Mouse (Mus musculus): ENCODE results near the gene Samsn1. TPM values are rescaled to one million over a fixed set of nuclear protein-coding genes. Genes with fewer than 3 reads are reported as not detected.

Gene Samsn1
- total RNA-seq (2021) = under 1 TPM; 0.49 to 0.81 TPM

DNA sequence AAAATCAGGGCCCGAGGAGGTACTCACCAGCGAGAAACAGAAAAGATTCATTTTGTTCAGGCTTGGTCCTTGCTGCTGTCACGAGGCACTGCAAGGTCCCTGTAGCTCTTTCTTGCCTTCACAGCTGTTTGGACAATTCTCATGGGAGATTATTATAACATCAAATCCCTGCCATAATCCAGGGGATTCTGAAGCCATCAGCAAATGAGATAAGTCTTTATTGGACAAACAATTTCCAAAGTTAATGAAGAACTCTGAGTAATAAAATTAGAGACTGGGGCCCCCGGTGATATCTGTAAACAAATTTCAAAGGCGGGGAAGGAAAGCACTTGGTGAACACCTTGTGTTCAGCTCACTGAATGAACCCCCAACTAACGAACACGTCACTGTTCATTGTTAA lies at the start of gene Samsn1:
Samsn1 (minus strand) TSS at position 101 of the 400 bp plus-strand sequence.
- DNase-seq (ENCODE audit: low spot score) = no peak
- intact Hi-C loops (cut with DNase I) = no loop called here

DNA sequence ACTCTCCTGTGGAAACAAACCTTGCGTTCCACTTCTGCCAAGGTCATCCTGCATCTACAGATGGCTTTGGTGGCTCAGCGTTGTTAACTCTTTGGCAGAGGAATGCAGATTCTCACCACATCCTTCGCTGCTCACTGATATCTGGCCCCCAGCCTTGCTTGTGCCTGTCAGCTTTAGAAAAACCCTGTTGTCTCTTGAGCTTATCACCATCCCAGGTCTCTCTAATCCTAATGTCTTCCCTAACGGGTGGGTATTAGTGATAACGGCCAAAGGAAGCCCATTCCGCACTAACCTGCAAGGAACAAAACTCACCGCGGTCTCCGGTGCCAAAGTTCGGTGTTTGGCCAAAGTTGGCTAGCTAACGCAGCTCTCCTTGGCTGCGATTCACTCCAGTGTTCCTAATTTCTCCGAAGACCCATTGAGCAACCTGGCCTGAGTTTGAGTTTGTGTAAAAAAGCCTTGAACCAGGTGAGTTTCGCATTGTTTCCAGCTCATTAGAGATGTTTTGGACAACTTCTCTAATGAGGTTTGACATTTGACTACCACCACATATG lies 44.1 kb upstream of the Samsn1 start:
- intact Hi-C loops (cut with DNase I) = no loop called here

DNA sequence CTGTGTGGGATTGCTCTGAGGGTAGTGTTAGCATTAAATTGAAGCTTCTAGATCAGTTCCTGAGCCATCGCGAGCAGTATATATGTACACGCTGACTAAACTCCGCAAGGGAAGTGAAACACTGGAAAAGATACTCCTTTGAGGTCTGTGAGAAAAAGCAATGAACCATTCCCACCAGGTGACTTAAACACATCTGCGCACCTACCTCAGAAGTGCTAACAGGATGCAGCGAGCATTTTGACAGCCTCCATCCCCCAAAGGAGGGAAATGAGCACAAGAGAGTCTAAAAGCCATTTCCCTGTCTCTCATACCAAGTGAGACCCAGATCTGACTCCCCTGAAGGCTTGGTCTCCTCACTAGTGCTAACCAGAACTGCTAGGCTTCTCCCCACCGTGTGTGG lies 32.9 kb upstream of the Samsn1 start:
- intact Hi-C loops (cut with DNase I) = no loop called here
- DNase-seq (ENCODE audit: low spot score) = no peak

More for the DNA sequence above, 44.1 kb upstream of the Samsn1 start:
- DNase-seq (ENCODE audit: low spot score) = no peak

DNA sequence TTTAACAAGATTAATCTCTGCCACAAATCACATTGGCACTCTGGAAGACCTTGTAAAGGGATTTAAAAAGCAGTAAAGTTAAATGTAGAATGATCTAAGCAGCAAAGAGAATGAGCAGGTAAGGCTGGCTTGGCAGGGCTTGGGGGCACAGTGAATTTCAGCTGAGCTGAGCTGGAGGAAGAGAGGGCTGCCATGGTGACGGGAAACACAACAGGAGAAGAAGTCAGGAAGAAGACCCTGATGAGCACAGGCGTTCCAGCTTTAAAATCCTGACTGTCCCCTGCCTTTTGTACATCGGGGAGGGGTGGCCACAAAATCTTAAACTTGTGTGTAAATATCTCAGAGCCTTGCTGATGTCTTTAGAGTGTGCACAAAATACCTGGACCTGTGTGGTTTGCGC lies 32.0 kb upstream of the Samsn1 start:
- intact Hi-C loops (cut with DNase I) = no loop called here
- no peak for DNase-seq (ENCODE audit: low spot score)

DNA sequence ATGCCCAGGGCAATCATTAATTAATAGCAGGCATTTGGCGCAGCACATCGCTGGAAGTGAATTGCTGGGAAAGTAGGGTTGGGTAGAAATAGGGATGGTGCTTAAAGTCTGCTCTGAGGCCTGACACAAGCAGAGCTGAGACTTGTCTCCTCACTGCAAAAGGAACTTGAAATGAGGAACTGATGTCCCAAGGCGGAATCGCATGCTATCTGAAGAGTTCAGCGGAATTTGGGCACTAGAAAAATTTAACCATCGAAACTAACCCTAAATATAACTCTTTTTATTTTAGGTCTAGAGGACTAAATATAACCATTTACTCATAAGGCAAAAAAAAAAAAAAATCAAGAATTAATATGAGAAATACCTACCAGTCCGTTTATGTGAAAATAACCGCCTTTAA lies 31.5 kb upstream of the Samsn1 start:
- intact Hi-C loops (cut with DNase I) = no loop called here
- DNase-seq (ENCODE audit: low spot score) = no peak

DNA sequence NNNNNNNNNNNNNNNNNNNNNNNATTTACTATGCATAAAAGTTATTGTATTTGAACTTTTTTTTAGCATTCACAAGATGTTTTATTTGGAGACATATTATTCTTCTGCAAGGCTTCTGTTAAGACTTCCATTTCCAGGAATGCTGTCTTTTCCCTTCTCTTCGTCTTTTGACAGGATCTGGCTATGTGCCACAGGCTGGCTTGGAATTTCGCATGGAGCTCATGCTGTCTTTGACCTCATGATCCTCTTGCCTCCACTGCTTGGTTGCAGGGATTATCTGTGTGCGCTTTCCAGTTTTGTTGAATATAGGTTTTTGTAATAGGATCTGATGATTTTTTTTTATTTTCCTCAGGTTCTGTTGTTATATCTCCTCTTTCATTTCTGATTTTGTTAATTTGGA lies 25.0 kb upstream of the Samsn1 start:
- no peak for DNase-seq (ENCODE audit: low spot score)
- intact Hi-C loops (cut with DNase I) = no loop called here

DNA sequence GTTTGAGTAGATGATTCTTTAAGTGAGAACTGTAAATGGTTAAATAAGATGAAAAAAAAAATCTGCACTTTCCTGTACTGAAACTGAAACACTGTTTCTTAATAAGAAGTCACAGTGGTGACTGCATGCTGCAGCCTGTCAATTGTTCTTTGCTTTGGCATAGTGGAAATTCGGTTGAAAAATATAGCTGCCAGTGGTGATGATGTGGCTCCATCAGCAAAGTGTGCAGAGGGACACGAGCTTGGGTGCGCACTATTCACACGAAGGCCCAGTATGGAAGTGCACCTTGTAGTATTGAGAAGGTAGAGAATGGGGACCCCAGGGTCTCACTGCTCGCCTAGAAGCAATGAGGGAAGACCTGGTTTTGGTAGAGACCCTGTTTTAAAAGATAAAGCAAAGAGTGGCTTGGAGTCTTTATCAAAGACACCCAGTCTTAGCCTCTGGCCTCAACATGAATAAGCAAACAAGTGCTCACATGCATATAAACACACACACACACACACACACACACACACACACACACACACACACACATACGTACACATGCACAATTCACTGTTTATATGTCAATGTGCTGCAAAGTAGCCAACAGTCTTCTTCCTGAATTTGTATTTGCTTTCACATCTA lies 18.4 kb upstream of the Samsn1 start:
- intact Hi-C loops (cut with DNase I) = no loop called here
- no peak for DNase-seq (ENCODE audit: low spot score)

DNA sequence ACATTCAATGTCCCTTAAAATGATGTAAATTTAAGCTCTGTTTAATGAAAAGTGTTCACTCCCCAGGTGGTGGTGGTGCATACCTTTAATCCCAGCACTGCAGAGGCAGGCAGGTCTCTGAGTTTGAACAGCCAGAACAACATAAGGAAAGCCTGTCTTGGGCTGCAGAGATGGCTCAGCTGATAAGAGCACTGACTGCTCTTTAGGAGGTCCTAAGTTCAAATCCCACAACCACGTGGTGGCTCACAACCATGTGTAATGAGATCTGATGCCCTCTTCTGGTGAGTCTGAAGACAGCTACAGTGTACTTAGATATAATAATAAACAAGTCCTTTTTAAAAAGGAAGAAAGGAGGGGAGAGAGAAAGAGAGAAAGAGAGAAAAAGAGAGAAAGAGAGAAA lies 2.9 kb downstream of the Samsn1 start:
- intact Hi-C loops (cut with DNase I) = no loop called here
- no peak for DNase-seq (ENCODE audit: low spot score)

DNA sequence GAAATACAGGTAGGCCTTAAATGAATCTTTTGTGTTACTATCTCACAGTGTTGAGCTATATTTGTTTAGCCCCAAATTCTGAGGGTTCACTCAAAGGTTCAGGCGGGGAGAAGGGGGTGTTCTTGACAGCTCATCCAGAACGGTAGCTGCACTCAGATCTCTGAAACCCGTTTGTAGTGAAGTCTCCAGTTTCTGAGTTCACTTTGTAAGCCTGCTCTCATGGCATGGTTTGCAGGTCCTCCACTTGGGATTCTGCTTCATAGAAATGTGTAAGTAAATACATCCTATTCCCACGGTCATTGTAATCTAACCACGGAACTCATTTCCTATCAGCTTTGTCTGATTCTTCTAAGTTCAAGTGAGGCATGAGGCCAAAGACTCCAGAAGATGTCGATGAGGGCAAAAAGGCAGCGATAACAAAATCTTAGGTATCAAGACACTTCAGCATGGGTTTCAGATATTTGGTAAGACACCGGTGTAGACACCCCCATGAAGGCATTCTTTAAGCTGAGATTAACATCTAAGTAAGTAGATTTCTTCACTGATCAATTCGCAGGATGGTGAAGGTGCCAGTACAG lies 18.2 kb downstream of the Samsn1 start:
- DNase-seq (ENCODE audit: low spot score) = no peak
- intact Hi-C loops (cut with DNase I) = no loop called here

DNA sequence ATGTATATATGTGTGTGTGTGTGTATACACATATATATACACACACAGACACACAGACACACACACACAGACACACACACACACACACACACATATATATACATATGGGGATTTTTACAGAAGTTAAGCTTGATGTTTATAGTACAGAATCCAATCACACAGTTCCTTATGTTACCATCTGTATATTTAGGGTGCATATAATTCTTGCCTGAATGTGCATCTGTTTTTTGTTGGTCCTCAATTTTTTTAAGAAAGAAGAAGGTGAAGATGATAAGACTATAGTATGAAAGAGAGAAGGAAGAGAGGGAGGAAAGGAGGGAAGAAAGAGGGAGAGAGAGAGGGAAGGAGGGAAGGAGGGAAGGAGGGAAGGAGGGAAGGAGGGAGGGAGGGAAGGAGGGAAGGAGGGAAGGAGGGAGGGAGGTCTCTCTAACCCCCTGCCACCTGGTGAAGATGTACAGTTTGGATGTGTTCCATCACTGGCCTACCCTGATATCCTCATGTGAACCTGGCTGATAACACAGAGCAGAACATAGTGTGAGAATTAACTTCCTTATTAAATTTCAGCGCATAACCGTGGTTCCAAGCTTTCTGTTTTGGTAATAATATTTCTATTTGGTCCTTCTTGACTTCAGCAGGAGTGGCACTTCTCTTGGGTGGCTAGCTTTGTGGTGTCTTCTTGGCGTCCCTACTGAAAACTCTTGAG lies 19.1 kb downstream of the Samsn1 start:
- no peak for DNase-seq (ENCODE audit: low spot score)
- intact Hi-C loops (cut with DNase I) = no loop called here

DNA sequence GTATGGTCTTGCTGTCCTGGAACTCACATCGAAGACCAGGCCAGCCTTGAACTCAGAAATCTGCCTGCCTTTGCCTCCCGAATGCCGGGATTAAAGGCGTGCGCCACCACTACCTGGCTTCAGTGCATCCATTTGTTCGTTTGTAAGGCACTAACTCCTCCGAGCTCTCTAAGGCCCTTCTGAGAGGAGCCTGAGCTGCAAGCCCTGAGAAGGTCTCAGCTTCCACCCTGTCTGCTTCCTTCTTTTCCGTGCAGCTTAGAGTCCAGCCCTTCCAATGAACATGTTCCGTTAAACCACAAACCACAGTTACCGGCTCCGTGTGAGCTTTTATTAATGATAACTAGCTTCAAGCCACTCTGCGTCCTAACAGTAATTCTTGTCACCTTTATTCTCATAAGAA lies 19.8 kb downstream of the Samsn1 start:
- intact Hi-C loops (cut with DNase I) = no loop called here
- DNase-seq (ENCODE audit: low spot score) = no peak

DNA sequence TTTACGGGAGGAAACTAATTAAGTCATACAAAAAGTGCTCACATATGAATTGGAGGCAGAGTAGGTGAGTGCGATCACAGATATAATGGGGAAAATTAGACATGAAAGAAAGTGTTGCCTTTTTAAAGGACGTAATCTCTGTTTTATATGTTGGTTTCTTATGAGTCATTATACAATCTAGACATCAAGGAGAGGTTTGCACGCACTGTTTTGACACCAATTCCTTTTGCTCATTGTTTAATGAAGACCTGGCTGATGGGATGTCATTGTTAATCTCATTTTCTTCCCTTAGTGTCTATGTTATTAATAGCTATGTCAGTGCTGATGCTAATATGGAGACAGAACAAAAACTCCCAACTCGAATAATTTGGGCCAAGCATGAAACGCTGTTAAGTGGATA lies 20.3 kb downstream of the Samsn1 start:
- intact Hi-C loops (cut with DNase I) = no loop called here
- DNase-seq (ENCODE audit: low spot score) = no peak

DNA sequence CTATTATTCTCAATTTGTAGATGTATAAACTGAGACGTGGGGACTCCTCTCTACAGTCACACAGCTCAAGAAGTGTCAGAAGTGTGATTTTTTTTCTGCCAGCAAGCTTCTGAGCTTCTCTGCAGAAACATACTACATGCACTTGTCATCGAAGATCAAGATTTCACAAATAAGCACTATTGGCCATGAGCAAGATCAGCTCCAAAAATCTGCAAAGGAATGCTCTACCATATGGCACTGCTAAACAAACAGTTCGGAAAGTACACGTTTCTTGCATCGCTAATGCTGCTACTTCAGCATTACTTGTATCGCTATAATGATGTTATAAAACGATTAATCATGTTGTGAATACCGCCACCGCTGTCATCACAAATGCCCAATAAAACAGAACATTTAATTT lies 22.0 kb downstream of the Samsn1 start:
- no peak for DNase-seq (ENCODE audit: low spot score)
- intact Hi-C loops (cut with DNase I) = no loop called here

DNA sequence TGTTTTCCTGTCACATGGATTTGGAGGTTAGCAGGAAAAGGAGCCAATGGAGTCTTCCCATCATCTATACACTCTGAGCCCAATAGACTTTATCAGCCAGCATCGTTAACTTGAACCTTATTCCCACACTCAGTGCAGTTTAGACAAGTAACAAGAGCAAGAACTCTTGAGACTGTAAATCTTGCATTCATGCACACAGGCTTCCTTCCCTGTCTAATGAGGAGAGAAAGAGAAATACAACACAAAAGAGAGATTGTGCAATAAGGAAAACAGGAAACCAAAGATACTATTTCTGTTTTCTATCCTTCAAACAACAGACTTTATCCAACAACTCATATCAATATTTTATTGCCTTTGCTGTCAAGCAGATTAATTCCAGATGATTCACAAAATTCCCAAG lies 31.9 kb downstream of the Samsn1 start:
- intact Hi-C loops (cut with DNase I) = no loop called here
- DNase-seq (ENCODE audit: low spot score) = no peak

DNA sequence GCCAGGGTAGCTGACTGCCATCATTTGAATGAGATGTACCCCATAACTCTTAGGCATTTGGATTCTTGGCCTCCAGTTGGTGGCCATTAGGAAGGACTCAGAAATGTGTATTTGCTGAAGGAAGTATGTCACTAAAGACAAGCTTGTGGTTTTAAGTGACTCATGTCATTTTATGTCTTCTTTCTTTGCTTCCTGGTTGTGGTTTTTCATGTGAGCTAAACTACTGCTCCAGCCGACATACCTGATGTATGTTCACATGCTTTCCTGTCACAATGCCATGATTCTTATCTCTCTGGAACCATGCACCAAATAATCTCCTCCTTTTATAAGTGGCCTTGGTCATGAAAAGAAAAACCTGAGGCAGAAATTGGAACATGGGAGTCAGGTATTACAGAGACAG lies 38.2 kb downstream of the Samsn1 start:
- intact Hi-C loops (cut with DNase I) = no loop called here
- DNase-seq (ENCODE audit: low spot score) = no peak

DNA sequence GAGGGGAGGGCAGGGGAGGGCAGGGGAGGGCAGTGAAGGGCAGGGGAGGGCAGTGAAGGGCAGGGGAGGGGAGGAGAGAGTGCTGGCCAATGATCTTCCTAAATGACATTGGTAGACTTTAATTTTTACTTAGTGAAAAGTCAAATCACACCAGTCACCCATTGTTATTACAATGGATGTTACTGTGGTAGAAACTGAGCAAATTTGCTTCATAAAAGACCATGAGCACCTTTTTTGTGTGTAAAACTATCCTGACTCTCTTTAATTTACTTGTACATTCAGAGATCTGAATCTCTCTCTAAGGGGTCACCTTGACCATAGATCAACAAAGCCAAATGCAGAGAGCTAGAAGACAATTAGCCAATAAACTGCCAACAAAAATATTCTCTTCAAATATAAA lies 42.7 kb downstream of the Samsn1 start:
- DNase-seq (ENCODE audit: low spot score) = no peak
- intact Hi-C loops (cut with DNase I) = no loop called here

DNA sequence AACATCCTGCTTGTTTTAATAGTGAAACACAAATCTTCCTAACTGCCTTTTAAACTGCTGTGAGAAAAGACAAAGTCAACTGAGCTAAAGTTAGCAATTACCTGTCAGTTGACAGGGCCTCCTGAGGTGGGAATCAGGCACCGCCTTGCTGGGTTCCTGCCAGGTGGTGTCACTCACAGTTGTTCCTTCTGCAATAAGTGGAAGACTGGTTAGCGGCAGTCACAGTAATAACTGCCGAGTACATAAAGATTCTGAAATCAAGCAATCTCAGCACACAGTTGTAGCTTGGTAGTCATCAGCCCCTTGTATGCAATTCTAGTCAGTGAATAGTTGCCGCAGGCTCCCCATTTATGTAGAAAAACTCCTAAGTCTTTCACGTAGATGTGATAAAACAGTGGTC lies 44.3 kb downstream of the Samsn1 start:
- intact Hi-C loops (cut with DNase I) = no loop called here
- DNase-seq (ENCODE audit: low spot score) = no peak

DNA sequence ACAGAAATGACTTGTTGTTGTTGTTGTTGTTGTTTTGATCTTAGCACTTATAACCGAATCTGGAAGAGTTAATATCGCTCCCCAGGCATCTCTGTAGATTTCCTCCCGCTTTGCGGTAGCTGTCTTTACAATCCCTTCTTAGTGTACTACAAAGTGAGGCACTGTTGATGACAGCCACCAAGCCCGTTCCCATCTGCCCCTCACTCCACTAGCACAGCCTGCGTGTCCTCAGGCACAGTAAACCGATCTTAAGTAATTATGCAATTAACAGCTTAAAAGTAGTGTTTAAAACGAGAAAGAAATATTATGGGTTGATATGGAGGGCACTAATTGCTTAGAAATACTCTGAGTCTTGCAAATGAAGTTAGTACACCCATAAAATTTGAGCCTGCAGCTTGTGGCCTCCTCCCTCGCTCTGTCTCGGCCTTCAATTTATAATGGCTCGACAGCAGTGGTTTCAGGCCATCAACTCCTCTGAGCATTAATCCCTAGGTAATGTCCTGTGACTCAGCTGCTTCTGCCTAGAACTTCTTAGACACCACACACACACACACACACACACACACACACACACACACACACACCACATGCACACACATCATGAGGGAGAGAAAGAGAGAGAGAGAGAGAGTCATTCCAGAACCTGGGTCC lies 46.3 kb downstream of the Samsn1 start:
- DNase-seq (ENCODE audit: low spot score) = no peak
- intact Hi-C loops (cut with DNase I) = no loop called here

DNA sequence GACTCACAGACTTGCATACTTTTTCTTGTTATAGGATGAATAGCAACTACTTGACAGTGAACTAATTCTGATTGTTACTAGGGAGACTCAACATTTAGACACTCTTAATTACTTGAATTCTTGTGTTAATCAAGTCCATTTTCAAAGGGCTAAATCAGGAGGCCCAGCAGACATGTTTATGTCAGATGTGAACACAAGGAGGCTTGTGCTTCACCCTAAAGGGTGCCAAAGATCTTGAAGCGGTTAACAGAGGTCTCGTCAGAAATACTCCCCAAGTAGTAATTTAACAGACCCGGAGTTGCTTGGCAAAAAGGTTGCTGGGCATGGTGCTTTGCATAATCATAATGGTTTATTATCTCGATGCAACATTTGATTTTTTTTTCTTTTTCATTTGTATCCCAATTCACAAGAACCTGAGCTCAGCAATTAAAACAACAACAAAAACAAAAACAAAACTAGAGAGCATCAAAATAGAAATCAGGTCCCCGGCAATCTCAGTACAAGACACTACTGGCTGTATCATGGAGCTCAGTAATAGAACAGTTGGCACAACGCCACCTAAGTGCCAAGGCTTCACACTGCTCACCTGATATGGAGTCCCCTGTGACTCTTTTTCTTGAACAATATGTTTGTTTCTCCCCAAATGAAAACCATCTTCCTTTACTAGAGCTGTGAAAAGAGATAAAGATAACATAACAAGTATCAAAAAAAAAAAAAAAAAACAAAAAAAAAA lies 51.6 kb downstream of the Samsn1 start:
- no peak for DNase-seq (ENCODE audit: low spot score)
- intact Hi-C loops (cut with DNase I) = no loop called here

DNA sequence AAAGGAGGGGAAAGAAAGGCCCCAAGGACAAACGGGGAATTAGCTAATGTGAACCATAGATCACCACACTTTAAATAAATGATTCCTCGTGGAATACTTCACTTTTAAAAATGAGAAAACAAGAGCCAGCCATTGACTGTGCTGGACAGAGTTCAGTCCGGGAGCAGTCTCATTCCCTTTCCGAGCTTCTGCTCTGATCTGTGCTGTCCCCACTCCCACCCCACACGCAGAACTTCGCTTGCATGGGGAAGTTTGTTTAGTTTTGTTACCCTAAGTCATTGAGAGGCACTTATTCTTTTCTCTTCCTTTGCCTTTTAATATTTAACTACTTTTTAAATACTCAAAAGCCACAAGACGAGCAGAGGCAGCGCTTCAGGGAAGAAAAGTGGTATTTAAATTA lies 60.1 kb downstream of the Samsn1 start:
- intact Hi-C loops (cut with DNase I) = no loop called here
- no peak for DNase-seq (ENCODE audit: low spot score)
